Comparison of ENCODE assay signal across 15 mouse cellular contexts in genomic region chr11:11875230-11875629, GRCm38 (mm10). TPM values are rescaled to one million over a fixed set of nuclear protein-coding genes. Genes with fewer than 3 reads are reported as not detected.
DNase-seq lines count a peak whose midpoint lies in the region; ATAC-seq lines count a peak whose summit lies in the region.
"Had no signal": no experiment of that assay in that cellular context is flagged by ENCODE, and none has a peak within 500 bp of the region (broad histone marks: within the 10 kb centered on the region; RNA-seq: fewer than 3 reads in every experiment).

No protein-coding gene starts in this region.

- no peak overlapping the region for H3K9ac ChIP-seq in lung, embryonic 16.5 days (ENCODE audit: low read length)
- no peak overlapping the region for H3K9ac ChIP-seq in embryonic facial prominence, embryonic 12.5 days
- H3K9ac ChIP-seq: neural tube, embryonic 15.5 days had no signal

- H3K4me1 ChIP-seq in lung, embryonic 16.5 days (replicated peaks; ENCODE audit: control insufficient read depth, insufficient read depth, low read length), result peaks cover 45% of the 10 kb centered on the region
- H3K4me1 ChIP-seq in embryonic facial prominence, embryonic 12.5 days, result peaks cover 57% of the 10 kb centered on the region
- H3K4me1 ChIP-seq in heart, embryonic 10.5 days, result peaks cover 81% of the 10 kb centered on the region

- no peak for DNase-seq in lung, postnatal 4 days
- DNase-seq in heart, embryonic 10.5 days (ENCODE audit: low spot score), result no peak
- DNase-seq in heart, postnatal 4 days, result peak; percentile 56
- DNase-seq in left cerebral cortex, adult 11 months (ENCODE audit: low spot score), result no peak
- no peak for DNase-seq in gastrocnemius, postnatal 4 days (ENCODE audit: low spot score in 2 of 2)
- DNase-seq: cerebellum, postnatal 10 days; gastrocnemius, postnatal 36 days; kidney, postnatal 10 days; lung, postnatal 10 days; right cerebral cortex, postnatal 14 days had no signal

- H3K27ac ChIP-seq in lung, embryonic 16.5 days (ENCODE audit: low read length), result peak overlapping the region; percentile 31; the same call in 1 of the 2 replicates
- peak overlapping the region; percentile 41; the same call in 1 of the 2 replicates for H3K27ac ChIP-seq in embryonic facial prominence, embryonic 12.5 days
- peak overlapping the region; percentile 90 for H3K27ac ChIP-seq in heart, embryonic 10.5 days
- H3K27ac ChIP-seq: neural tube, embryonic 15.5 days had no signal

- WGBS in lung, embryonic 16.5 days, result 81% methylated on average over 2 of the region's 2 CpGs
- WGBS in embryonic facial prominence, embryonic 12.5 days, result 94% methylated on average over 2 of the region's 2 CpGs
- 31% methylated on average over 2 of the region's 2 CpGs for WGBS in heart, embryonic 10.5 days

- H3K4me3 ChIP-seq in lung, embryonic 16.5 days (ENCODE audit: low read length), result no peak overlapping the region
- no peak overlapping the region for H3K4me3 ChIP-seq in embryonic facial prominence, embryonic 12.5 days
- no peak overlapping the region for H3K4me3 ChIP-seq in heart, embryonic 10.5 days
- H3K4me3 ChIP-seq: neural tube, embryonic 15.5 days had no signal

- no peak for ATAC-seq in lung, embryonic 16.5 days (ENCODE audit: low read depth)
- ATAC-seq in embryonic facial prominence, embryonic 12.5 days (ENCODE audit: insufficient number of reproducible peaks, insufficient read depth, low FRiP score, low TSS enrichment), result no peak
- no peak for ATAC-seq in erythroid progenitor cell, adult 5-6 weeks (replicated peaks; ENCODE audit: low FRiP score, poor library complexity, severe bottlenecking)
- ATAC-seq: Patski had no signal

- no peaks in the 10 kb centered on the region for H3K27me3 ChIP-seq in lung, embryonic 16.5 days (ENCODE audit: control insufficient read depth, insufficient read depth, low read depth, low read length)
- H3K27me3 ChIP-seq in embryonic facial prominence, embryonic 12.5 days, result no peaks in the 10 kb centered on the region
- no peaks in the 10 kb centered on the region for H3K27me3 ChIP-seq in heart, embryonic 10.5 days (ENCODE audit: insufficient read depth, poor library complexity, severe bottlenecking)
- H3K27me3 ChIP-seq: Patski had no signal

- no peaks in the 10 kb centered on the region for H3K36me3 ChIP-seq in lung, embryonic 16.5 days (ENCODE audit: control insufficient read depth, insufficient read depth, low read length)
- no peaks in the 10 kb centered on the region for H3K36me3 ChIP-seq in embryonic facial prominence, embryonic 12.5 days
- no peaks in the 10 kb centered on the region; the same call in 1 of the 2 replicates for H3K36me3 ChIP-seq in heart, embryonic 10.5 days
- H3K36me3 ChIP-seq: neural tube, embryonic 15.5 days had no signal

- no peaks in the 10 kb centered on the region for H3K9me3 ChIP-seq in lung, embryonic 16.5 days (ENCODE audit: control insufficient read depth, low read length)
- H3K9me3 ChIP-seq in embryonic facial prominence, embryonic 12.5 days, result no peaks in the 10 kb centered on the region
- no peaks in the 10 kb centered on the region for H3K9me3 ChIP-seq in heart, embryonic 10.5 days
- H3K9me3 ChIP-seq: neural tube, embryonic 15.5 days had no signal

- H3K4me2 ChIP-seq in lung, embryonic 16.5 days (ENCODE audit: low read depth, low read length), result no peak overlapping the region
- no peak overlapping the region for H3K4me2 ChIP-seq in embryonic facial prominence, embryonic 12.5 days (replicated peaks)
- H3K4me2 ChIP-seq: neural tube, embryonic 15.5 days had no signal

RNA-seq across cellular contexts. Expression of gene Ddc, which starts 22.7 kb away (rescaled TPM):
- polyA plus RNA-seq in lung, embryonic 16.5 days (2015; fragmentation: Nextera tagmentation; extraction: Ambion mirVana), result 15.9 and 17.7 TPM in 2 replicates
- 10.8 and 13.5 TPM in 2 replicates for polyA plus RNA-seq in embryonic facial prominence, embryonic 12.5 days (2016; fragmentation: Nextera tagmentation; extraction: Ambion mirVana)
- polyA plus RNA-seq in heart, embryonic 10.5 days (2016; fragmentation: Nextera tagmentation; extraction: Ambion mirVana), result 34.5 and 42.8 TPM in 2 replicates
- total RNA-seq in heart, postnatal 4 days (2021), result 10 to 100 TPM; 44.6 to 51.4 TPM
- total RNA-seq in erythroid progenitor cell, adult 5-6 weeks (2015; ENCODE audit: low replicate concordance), result 5.4 TPM in 1 of 2 replicates, not detected in the other
- total RNA-seq in erythroid progenitor cell, adult 5-6 weeks (2017; ENCODE audit: low replicate concordance), result 6.0 TPM in 1 of 2 replicates, not detected in the other
- 10 to 100 TPM; 60.0 to 67.4 TPM for total RNA-seq in gastrocnemius, postnatal 4 days (2021)

Comparison
In these comparisons a context has a peak if more than half of its experiments do, and no peak if none do; other contexts are left out.
1. H3K27ac ChIP-seq: peak in every context shown above with its lines; median percentile 90 in heart, embryonic 10.5 days; 41 in embryonic facial prominence, embryonic 12.5 days; 31 in lung, embryonic 16.5 days.
2. RNA of gene Ddc, which starts 22.7 kb away (total RNA-seq): 60.0 to 67.4 TPM in gastrocnemius, postnatal 4 days and 44.6 to 51.4 TPM in heart, postnatal 4 days; 5.4 to 6.0 TPM in erythroid progenitor cell, adult 5-6 weeks; every median in the first group is over 4 times any median in the second.